In the genomic region with DNA sequence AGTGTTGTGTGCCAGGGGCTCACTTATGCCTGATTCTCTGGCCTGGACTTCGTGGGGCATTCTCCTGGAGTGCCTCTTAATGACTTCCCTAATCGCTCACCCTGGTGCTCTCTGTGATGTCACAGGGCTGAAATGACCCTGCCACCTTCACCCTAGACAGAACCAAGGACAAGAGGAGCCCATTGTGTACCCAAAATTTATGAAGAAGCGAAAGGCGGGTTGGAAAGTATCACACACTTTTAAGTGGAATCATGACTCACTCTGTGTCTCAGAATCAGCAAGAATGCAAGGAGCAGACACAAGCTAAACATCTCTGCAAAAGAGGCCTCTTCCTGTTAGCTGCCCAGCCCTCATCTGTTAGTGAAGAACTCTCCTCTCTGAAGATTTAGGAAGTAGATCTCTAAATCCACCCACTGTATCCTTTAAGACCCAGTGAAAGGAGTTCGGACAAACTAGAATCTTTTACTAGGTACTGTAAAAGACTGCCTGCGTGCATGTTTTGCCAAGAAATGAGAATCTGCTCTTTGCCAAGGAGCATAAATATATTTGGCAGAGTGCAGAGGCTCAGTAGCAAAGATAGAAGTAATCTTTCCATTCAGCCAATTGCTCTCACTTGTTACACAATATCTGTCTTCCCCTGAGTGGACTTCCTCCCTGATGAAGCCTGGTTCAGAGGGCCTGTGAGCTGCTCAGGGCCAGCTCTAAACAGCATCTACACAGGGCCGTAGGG, we compare ENCODE assay signal across 8 mouse cellular contexts.
DNase-seq lines count a peak whose midpoint lies in the region; ATAC-seq lines count a peak whose summit lies in the region.

No protein-coding gene starts in this region.

- H3K4me3 ChIP-seq in midbrain, embryonic 14.5 days (replicated peaks; ENCODE audit: low read depth, low read length): no peak overlapping the region
- no peak overlapping the region for H3K4me3 ChIP-seq in midbrain, embryonic 13.5 days (replicated peaks)

- H3K27ac ChIP-seq in midbrain, embryonic 14.5 days (replicated peaks; ENCODE audit: low read depth, low read length): no peak overlapping the region
- no peak overlapping the region for H3K27ac ChIP-seq in midbrain, embryonic 13.5 days

- no peaks in the 10 kb centered on the region for H3K4me1 ChIP-seq in midbrain, embryonic 14.5 days (ENCODE audit: control insufficient read depth, insufficient read depth, low read length)
- no peaks in the 10 kb centered on the region for H3K4me1 ChIP-seq in midbrain, embryonic 13.5 days (replicated peaks)

- ATAC-seq in midbrain, embryonic 14.5 days (ENCODE audit: low FRiP score, low TSS enrichment): no peak
- ATAC-seq in midbrain, embryonic 13.5 days: no peak

- no peaks in the 10 kb centered on the region for H3K36me3 ChIP-seq in midbrain, embryonic 14.5 days (ENCODE audit: control insufficient read depth, insufficient read depth, low read length)
- no peaks in the 10 kb centered on the region for H3K36me3 ChIP-seq in midbrain, embryonic 13.5 days

- H3K27me3 ChIP-seq in midbrain, embryonic 14.5 days (ENCODE audit: control insufficient read depth, insufficient read depth, low read length): no peaks in the 10 kb centered on the region
- H3K27me3 ChIP-seq in midbrain, embryonic 13.5 days: no peaks in the 10 kb centered on the region

- no peak overlapping the region for H3K9ac ChIP-seq in midbrain, embryonic 14.5 days (replicated peaks; ENCODE audit: low read length)
- no peak overlapping the region for H3K9ac ChIP-seq in midbrain, embryonic 13.5 days (replicated peaks)

- H3K4me2 ChIP-seq in midbrain, embryonic 14.5 days (ENCODE audit: low read length): no peak overlapping the region
- no peak overlapping the region for H3K4me2 ChIP-seq in midbrain, embryonic 13.5 days (replicated peaks)

- 84% methylated on average over 7 of the region's 7 CpGs for WGBS in midbrain, embryonic 14.5 days
- WGBS in midbrain, embryonic 13.5 days: 83% methylated on average over 7 of the region's 7 CpGs

- peak; percentile 34 to 40 for DNase-seq in right cerebral cortex, adult 2 months (ENCODE audit: low spot score in 2 of 2)
- no peak for DNase-seq in right cerebral cortex, postnatal 14 days
- peak; percentile 3 to 61 for DNase-seq in frontal cortex, adult 2 months (ENCODE audit: extremely low spot score in 1 of 2, low spot score in 1 of 2)
- peak; percentile 4 to 8 for DNase-seq in kidney, postnatal 36 days
- DNase-seq in lung, postnatal 10 days: peak; percentile 53
- DNase-seq in spleen, adult 18-20 months: no peak
- no peak for DNase-seq in midbrain, embryonic 14.5 days

- no peaks in the 10 kb centered on the region for H3K9me3 ChIP-seq in midbrain, embryonic 14.5 days (ENCODE audit: control insufficient read depth, low read length)
- no peaks in the 10 kb centered on the region for H3K9me3 ChIP-seq in midbrain, embryonic 13.5 days

Comparison
In these comparisons a context has a peak if more than half of its experiments do, and no peak if none do; other contexts are left out.
1. DNase-seq: peak in right cerebral cortex, adult 2 months (2 of 2), frontal cortex, adult 2 months (2 of 2), kidney, postnatal 36 days (2 of 2) and lung, postnatal 10 days (single experiment); none in right cerebral cortex, postnatal 14 days (single experiment), spleen, adult 18-20 months (0 of 2) and midbrain, embryonic 14.5 days (single experiment).